Mouse (Mus musculus) forebrain, embryonic 10.5 days (tissue): ENCODE data around the gene Ccn2. TPM values are rescaled to one million over a fixed set of nuclear protein-coding genes. Genes with fewer than 3 reads are reported as not detected.

Experiments
- DNase-seq: peaks from one replicate; pipeline ENCODE4 v3.0.0-alpha.2; 2017; ENCODE audit warnings: low spot score; ENCODE audit errors: extremely low spot score
- H3K27ac ChIP-seq: fragments of 300-500 bp; sonication (generic); 2 replicates; pipeline ENCODE4 v1.5.1; 2016; ENCODE audit warnings: mild to moderate bottlenecking
- H3K27me3 ChIP-seq: fragments of 300-500 bp; sonication (generic); 2 replicates; pipeline ENCODE4 v1.6.1; 2016; ENCODE audit warnings: mild to moderate bottlenecking; ENCODE audit not compliant: poor library complexity, severe bottlenecking
- H3K36me3 ChIP-seq: fragments of 300-500 bp; sonication (generic); replicated peaks from 2 replicates; pipeline ENCODE4 v1.6.1; 2016; ENCODE audit warnings: mild to moderate bottlenecking, moderate library complexity
- H3K4me1 ChIP-seq: fragments of 300-500 bp; sonication (generic); 2 replicates; pipeline ENCODE4 v1.6.1; 2016
- H3K4me3 ChIP-seq: fragments of 300-500 bp; sonication (generic); 2 replicates; pipeline ENCODE4 v1.5.1; 2016; ENCODE audit warnings: mild to moderate bottlenecking, moderate library complexity
- H3K9me3 ChIP-seq: fragments of 300-500 bp; sonication (generic); 2 replicates; pipeline ENCODE4 v1.6.1; 2016; ENCODE audit warnings: mild to moderate bottlenecking, moderate library complexity
- WGBS: fragments of 180-500 bp; shearing (Covaris S2); methylation state at CpG from one replicate; pipeline ENCODE4 v1.1.7; 2016; 5-methylcytosine and 5-hydroxymethylcytosine counted together
- polyA plus RNA-seq: library from polyadenylated mRNA; unstranded; fragments of >200 nt; fragmentation: Nextera tagmentation; extraction: Ambion mirVana; gene quantifications from 2 replicates; pipeline ENCODE4 v1.2.1, GENCODE M21; 2016

Gene Ccn2
- polyA plus RNA-seq, 1 experiment from 2014 or later: 11.2 TPM

GRCm38 (mm10) chr10:24635331-24635815 is 40.1 kb downstream of the Ccn2 start:
- Histone ChIP-seq H3K9me3 (no peaks in the 10 kb centered on the region), H3K4me1 (peaks cover 8% of the 10 kb centered on the region), H3K36me3 (no peaks in the 10 kb centered on the region), H3K27me3 (no peaks in the 10 kb centered on the region), H3K27ac (no peak overlapping the region), H3K4me3 (no peak overlapping the region)
- DNase-seq: no peak
- WGBS: 90% methylated on average over 11 of the region's 11 CpGs

GRCm38 (mm10) chr10:24635884-24636283 is 40.6 kb downstream of the Ccn2 start:
- Histone ChIP-seq H3K9me3 (no peaks in the 10 kb centered on the region), H3K4me3 (no peak overlapping the region), H3K4me1 (peaks cover 8% of the 10 kb centered on the region), H3K27ac (no peak overlapping the region), H3K36me3 (no peaks in the 10 kb centered on the region), H3K27me3 (no peaks in the 10 kb centered on the region)
- 95% methylated on average over 10 of the region's 10 CpGs for WGBS
- DNase-seq: no peak

- no peaks in the 10 kb centered on the region for H3K9me3 ChIP-seq
- H3K27me3 ChIP-seq: no peaks in the 10 kb centered on the region
- no peak overlapping the region for H3K27ac ChIP-seq
- H3K36me3 ChIP-seq: no peaks in the 10 kb centered on the region
- no peak overlapping the region for H3K4me3 ChIP-seq
- no peak for DNase-seq
- WGBS: 80% methylated on average over 2 of the region's 2 CpGs
- peaks cover 8% of the 10 kb centered on the region for H3K4me1 ChIP-seq
Measured at GRCm38 (mm10) chr10:24636986-24637385, 41.7 kb downstream of the Ccn2 start.

GRCm38 (mm10) chr10:24638306-24639070 is 43.2 kb downstream of the Ccn2 start:
- no peak for DNase-seq
- H3K36me3 ChIP-seq: no peaks in the 10 kb centered on the region
- no peak overlapping the region for H3K4me3 ChIP-seq
- no peak overlapping the region for H3K27ac ChIP-seq
- H3K9me3 ChIP-seq: no peaks in the 10 kb centered on the region
- peaks cover 8% of the 10 kb centered on the region for H3K4me1 ChIP-seq
- WGBS: 68% methylated on average over 10 of the region's 10 CpGs
- H3K27me3 ChIP-seq: no peaks in the 10 kb centered on the region

- no peak for DNase-seq
- Histone ChIP-seq H3K4me3 (no peak overlapping the region), H3K27me3 (no peaks in the 10 kb centered on the region), H3K27ac (no peak overlapping the region), H3K4me1 (peaks cover 8% of the 10 kb centered on the region), H3K36me3 (no peaks in the 10 kb centered on the region), H3K9me3 (no peaks in the 10 kb centered on the region)
- 71% methylated on average over 7 of the region's 7 CpGs for WGBS
Measured at GRCm38 (mm10) chr10:24639596-24639995, 44.4 kb downstream of the Ccn2 start.

- H3K9me3 ChIP-seq: no peaks in the 10 kb centered on the region
- 89% methylated on average over 6 of the region's 6 CpGs for WGBS
Measured at GRCm38 (mm10) chr10:24640186-24640875, 45.1 kb downstream of the Ccn2 start.

GRCm38 (mm10) chr10:24641416-24642140 is 46.3 kb downstream of the Ccn2 start:
- H3K9me3 ChIP-seq: no peaks in the 10 kb centered on the region
- H3K4me3 ChIP-seq: no peak overlapping the region
- 76% methylated on average over 14 of the region's 14 CpGs for WGBS
- no peaks in the 10 kb centered on the region for H3K36me3 ChIP-seq
- no peaks in the 10 kb centered on the region for H3K27me3 ChIP-seq
- no peak overlapping the region for H3K27ac ChIP-seq
- no peak for DNase-seq
- H3K4me1 ChIP-seq: peaks cover 8% of the 10 kb centered on the region

More at GRCm38 (mm10) chr10:24640186-24640875, 45.1 kb downstream of the Ccn2 start:
- no peaks in the 10 kb centered on the region for H3K36me3 ChIP-seq
- no peaks in the 10 kb centered on the region for H3K27me3 ChIP-seq
- H3K27ac ChIP-seq: no peak overlapping the region
- no peak overlapping the region for H3K4me3 ChIP-seq
- H3K4me1 ChIP-seq: peaks cover 8% of the 10 kb centered on the region
- no peak for DNase-seq

GRCm38 (mm10) chr10:24642796-24643580 is 47.7 kb downstream of the Ccn2 start:
- no peak for DNase-seq
- Histone ChIP-seq H3K4me3 (no peak overlapping the region), H3K36me3 (no peaks in the 10 kb centered on the region), H3K27ac (no peak overlapping the region), H3K9me3 (no peaks in the 10 kb centered on the region), H3K27me3 (no peaks in the 10 kb centered on the region), H3K4me1 (peaks cover 8% of the 10 kb centered on the region)
- WGBS: 90% methylated on average over 11 of the region's 11 CpGs

GRCm38 (mm10) chr10:24645169-24645568 is 49.9 kb downstream of the Ccn2 start:
- H3K9me3 ChIP-seq: no peaks in the 10 kb centered on the region
- WGBS: 94% methylated on average over 8 of the region's 8 CpGs
- H3K4me3 ChIP-seq: no peak overlapping the region
- no peak for DNase-seq
- H3K27ac ChIP-seq: no peak overlapping the region
- no peaks in the 10 kb centered on the region for H3K27me3 ChIP-seq
- no peaks in the 10 kb centered on the region for H3K4me1 ChIP-seq
- H3K36me3 ChIP-seq: no peaks in the 10 kb centered on the region

Other genes starting within 250 kb of the Ccn2 start
- gene Enpp1, start 116.7 kb downstream of the Ccn2 start, polyA plus RNA-seq: 0.31 and 0.37 TPM in 2 replicates
- 4.1 and 5.4 TPM in 2 replicates for gene Enpp3, start 247.4 kb downstream of the Ccn2 start, polyA plus RNA-seq